Mouse (Mus musculus): ENCODE results near the gene Thrb.

Thrb gene

DNA sequence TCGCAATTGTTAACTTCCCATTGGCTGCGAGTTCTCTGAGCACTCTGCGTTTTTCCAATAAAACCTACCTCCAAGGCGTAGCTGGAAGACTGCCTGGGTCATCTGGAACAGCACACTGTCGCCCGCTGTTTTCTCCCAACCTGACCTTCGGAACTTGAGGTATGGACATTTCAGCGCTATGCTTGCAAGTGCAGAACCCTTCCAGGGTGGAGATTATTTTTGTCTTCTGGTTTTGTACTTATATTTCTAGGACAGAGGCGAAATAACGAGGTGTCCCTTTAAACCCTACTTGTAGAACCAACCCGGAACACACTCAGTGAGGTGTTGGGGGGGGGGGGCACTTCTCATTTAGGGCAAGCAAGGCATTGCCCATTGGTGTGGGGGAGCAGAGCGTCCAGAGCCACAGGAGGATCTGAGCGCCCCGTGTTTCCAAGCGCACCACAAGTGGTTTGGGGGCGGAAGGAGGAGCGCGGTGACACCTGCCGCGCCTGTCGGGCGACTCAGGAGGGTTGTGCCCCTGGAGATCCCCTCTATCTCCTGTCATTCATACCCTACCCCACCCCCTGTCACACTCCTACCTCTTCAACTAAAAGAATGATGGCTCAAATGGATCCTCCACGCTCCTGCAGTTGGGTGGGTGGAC lies at the start of gene Thrb:
Gene Thrb, plus strand, starts transcription at position 576 of the 643 bp plus-strand sequence.
- peak in 1 of 2 experiments; percentile 26 for DNase-seq (ENCODE audit: low spot score in 2 of 2)

GRCm38 (mm10) chr14:17621671-17622070 lies 38.4 kb upstream of the Thrb start:
- no peak for DNase-seq (ENCODE audit: low spot score in 2 of 2)

DNA sequence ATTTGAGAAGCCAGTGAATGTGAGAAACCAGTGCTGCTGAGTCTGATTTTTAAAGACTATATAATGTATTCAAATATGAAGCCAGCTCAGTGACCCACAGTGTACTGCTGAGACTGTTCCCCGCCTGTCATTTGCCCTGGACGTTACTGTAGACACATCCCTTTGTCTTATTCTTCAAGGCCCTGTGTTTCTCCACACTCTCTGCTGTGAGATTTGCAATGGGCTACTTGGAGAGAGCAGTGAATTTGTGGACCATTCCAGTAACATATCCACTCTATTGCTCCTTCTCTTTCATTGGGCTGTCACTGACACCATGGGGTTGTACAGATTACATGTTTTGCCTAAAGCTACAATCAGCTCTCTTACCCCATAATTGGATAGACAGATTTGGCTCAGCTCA lies 36.1 kb upstream of the Thrb start:
- DNase-seq (ENCODE audit: low spot score in 2 of 2) = no peak

- no peak for DNase-seq (ENCODE audit: low spot score in 2 of 2)
Observed at GRCm38 (mm10) chr14:17629215-17629614, 30.8 kb upstream of the Thrb start.

DNA sequence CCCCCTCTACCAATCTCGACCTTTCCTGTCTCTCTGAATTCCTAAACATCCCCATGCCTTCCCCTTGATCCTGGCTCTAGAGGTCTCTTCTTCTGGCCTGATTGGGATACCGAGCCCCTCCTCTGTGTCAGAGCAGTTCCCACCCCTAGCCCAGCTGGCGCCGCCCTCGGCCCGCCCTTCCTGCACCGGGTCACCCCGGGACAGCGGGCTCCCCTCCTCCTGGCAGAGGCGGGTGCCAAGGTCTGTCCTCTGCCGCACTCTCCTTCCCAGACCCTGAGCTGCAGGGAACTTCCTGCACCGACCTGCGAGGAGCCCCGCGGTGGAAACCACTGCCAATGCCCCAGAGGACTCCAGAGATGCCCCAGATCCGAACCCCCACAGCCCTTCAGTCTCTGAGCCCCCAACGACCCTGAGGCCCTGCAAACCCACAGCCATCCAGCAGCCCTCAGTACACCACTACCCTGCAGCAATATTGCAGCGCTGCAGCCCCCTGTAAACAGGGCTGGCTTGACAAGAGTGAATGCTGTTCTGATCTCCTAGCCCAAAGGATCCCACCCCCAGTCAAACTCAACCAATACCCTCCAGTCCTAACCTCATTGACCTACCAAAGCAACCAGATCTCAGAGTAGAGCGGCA lies 27.1 kb upstream of the Thrb start:
- DNase-seq (ENCODE audit: low spot score in 2 of 2) = peak; percentile 5 to 17

DNA sequence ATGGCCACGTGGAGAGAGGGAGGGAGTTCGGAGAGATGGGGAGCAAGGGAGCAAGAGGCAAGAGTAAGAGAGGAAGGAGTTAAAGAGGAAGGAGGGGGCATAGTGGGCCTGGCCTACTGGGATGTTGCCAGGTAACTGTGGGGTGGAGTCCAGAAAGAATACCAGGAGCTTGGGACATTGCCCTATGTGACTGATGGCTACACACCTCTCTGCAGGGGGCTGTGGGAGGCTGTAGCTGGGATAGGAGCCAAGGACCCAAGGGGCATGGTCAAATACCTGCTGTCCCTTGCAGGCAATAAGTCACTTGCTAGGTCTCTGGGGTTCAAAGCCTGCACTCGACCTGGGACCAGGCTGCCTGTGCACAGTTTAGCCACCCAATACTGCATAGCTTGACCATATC lies 23.1 kb upstream of the Thrb start:
- no peak for DNase-seq (ENCODE audit: low spot score in 2 of 2)

- no peak for DNase-seq (ENCODE audit: low spot score in 2 of 2)
Observed at GRCm38 (mm10) chr14:17641770-17642169, 18.3 kb upstream of the Thrb start.

GRCm38 (mm10) chr14:17655084-17655483 lies 5.0 kb upstream of the Thrb start:
- DNase-seq (ENCODE audit: low spot score in 2 of 2) = no peak

GRCm38 (mm10) chr14:17659031-17659430 lies 1.0 kb upstream of the Thrb start:
- DNase-seq (ENCODE audit: low spot score in 2 of 2) = peak; percentile 9 to 58

DNA sequence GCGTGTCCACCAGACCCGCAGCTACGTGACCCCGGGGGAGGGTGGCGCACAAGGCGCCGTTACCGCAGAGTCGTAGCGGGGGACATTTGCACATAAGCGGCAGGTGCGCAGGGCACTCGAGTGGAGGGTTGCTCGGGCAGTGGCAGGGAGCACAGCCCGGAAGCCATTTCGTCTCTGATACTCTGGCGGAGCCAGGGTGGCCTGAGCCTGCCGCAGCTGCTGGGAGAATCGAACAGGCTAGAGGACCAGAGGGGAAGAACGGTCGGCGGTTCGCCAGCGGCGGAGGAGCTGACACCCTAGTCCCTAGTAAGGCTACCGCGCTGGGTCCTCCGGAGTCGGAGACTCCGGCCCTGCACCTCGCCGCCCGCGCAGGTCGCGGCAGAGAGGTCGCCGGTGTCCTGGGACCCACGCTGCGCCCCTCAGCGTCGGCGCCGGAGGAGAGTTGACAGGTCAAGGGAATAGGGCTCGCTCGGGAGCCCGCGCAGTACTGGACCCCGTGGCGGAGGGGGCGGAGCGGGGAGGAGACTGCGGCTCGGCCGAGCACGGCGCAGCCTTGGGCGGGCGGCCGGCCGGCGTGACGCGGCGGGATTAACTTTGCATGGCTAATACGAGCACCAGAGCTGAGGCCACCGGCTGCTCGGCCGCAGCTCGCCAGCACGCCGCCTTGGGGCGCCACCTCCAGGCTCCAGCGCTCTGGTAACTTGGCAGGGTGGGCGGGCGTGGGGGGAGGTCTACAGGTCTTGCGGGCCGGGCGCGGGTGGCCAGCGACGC lies 453 bp downstream of the Thrb start:
- DNase-seq (ENCODE audit: low spot score in 2 of 2) = peak; percentile 20 to 39

DNA sequence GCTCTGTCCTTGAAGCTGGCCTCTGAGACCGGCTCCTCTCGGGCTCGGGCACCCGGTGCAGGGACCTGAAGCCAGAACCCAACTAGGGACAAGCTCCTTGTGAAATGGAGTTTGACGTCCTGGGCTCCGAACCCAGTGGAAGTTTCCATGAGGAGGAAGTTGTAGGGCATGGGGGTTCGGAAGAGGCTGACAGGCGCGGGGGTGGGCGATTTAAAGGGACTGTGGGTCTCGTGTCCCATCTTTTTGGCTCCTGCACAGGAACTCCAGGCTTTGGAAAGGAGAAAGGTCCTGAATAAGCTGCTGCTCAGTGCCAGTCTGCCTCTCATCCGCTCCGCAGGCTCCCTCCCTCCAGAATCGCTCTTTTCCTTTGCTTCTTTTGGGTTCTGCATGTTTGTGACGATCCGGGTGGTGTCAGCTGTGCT lies 1.1 kb downstream of the Thrb start:
- peak; percentile 3 to 4 for DNase-seq (ENCODE audit: low spot score in 2 of 2)

DNA sequence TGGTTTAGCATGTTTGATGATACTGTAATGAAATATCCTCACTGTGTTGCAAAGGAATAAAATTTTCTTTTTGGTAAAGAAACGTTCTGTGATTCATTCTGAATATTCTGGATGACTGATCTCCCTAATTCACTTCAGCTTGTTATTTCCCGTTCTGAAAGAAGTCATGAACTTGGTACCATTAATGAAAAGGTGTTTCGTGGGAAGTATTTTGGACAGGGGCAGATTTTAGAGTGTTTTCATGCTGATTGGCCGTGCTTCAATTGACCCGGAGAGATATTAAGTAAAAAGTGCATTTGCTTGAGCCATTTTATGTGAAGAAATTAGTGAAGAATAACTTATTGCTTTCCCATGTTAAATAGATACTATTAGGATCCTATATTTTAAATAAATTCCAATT lies 2.0 kb downstream of the Thrb start:
- no peak for DNase-seq (ENCODE audit: low spot score in 2 of 2)

DNA sequence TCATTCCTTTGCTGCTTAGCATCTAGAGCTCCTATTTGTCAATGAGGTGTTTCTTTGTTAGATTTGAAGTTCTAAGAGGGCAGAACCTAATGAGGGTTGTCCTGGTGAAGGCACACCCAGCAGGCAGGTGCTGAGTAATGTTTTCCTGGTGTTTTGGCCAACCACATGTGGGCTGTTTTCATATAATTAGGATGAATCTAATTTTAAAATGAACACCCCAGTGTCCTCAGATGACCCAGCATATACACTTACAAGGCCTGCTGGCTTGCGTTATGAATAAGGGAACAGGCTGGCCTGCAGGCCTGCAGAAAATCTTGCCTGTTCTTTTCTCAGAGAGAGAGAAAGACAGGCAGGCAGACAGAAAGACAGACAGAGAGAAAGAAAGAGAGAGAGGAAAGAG lies 14.3 kb downstream of the Thrb start:
- DNase-seq (ENCODE audit: low spot score in 2 of 2) = no peak

DNA sequence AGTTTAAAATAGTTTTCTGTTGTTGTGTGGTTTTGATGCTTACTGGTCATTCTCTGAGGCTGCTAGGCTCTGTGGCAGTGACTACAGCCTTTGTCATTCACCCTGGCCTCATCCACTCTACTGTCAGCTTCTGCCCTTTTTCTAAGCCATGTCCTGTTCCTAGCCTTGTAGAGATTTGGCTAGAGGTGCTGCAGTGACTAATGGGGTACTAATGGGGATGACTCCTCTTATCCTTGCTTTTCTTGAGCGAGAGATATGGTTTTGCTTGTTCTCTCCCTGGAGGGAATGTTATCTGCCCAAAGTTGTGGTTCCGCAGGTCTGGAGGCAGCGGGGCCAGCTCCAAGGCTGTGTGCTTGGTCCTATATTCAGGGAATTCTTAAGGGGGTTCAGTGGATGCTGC lies 15.2 kb downstream of the Thrb start:
- no peak for DNase-seq (ENCODE audit: low spot score in 2 of 2)

- no peak for DNase-seq (ENCODE audit: low spot score in 2 of 2)
Observed at GRCm38 (mm10) chr14:17681479-17681878, 21.4 kb downstream of the Thrb start.

DNA sequence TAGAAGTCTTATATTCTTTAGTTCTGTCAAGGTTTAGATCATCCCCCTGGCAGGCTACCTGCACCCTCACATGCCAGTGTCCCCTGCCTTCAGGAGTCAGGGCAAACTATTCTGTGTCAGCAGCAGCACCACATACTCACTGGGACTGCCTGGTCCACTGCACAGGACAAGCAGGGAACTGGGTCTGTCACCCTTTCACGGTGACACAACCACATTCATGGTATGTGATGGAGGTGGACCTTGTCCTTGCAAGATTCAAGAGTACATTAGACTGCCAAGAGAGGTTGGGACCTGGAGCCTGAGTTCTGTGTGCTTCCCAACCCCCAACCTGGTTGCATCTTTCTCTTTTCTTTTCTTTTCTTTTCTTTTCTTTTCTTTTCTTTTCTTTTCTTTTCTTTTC lies 24.8 kb downstream of the Thrb start:
- no peak for DNase-seq (ENCODE audit: low spot score in 2 of 2)

GRCm38 (mm10) chr14:17685491-17685890 lies 25.4 kb downstream of the Thrb start:
- DNase-seq (ENCODE audit: low spot score in 2 of 2) = no peak

DNA sequence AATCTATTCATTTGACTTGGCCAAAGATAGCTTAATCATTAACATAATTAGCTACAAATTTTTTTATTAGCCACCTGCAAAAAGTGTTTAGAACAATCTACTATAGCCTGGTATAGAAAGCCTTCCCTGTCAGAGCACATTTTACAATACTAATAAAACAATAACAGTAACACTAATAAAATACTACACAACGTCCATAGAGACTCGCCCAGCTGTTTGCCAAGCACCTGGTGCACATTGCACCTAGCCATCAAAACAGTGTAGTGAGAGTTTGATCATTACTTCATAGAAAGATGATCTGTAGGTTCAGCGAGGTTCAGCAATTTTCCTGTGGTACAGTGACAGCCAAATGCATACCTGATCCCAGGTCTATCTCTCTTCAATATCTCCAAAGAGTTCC lies 26.9 kb downstream of the Thrb start:
- DNase-seq (ENCODE audit: low spot score in 2 of 2) = no peak

DNA sequence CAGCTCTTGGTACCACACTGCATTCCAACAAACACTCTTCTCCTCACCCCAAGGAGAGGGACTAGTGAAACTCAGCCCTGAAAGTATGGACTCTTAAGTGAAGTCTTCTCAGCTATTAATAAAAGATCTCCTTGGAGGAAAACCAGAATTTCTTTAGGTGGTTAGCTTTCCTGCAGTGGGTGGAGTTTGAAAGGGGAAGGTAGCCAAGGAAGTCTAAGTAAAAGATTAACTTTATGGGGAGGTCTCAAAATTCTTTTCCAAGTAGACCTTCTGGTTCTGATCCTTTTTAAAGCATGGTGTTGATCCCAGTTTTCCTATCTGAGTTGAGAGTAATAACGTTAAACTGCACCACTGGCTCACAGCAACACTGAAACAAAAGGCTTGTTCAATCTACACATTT lies 31.2 kb downstream of the Thrb start:
- DNase-seq (ENCODE audit: low spot score in 2 of 2) = no peak

DNA sequence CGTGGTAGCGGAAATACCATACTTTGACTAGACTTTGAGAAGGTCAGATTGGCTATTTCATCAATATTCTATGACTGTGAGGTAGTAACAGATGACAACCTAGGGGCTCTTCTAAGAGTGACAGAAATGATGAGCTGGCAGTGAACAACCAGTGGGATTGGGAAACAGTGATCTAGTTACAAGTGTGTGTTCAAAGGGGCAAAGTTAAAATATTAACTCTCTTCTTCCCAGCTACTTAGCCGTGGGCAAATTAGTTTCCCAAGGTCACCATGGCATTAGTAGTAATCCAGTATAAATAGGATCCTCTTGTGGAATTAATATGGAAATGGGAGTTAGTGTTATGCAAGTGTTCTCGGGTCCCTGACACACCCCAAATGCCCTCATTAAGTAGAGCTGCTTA lies 35.5 kb downstream of the Thrb start:
- no peak for DNase-seq (ENCODE audit: low spot score in 2 of 2)

- no peak for DNase-seq (ENCODE audit: low spot score in 2 of 2)
Observed at GRCm38 (mm10) chr14:17697920-17698632, 38.0 kb downstream of the Thrb start.

- no peak for DNase-seq (ENCODE audit: low spot score in 2 of 2)
Observed at GRCm38 (mm10) chr14:17700228-17700627, 40.2 kb downstream of the Thrb start.
